Mouse (Mus musculus) cerebral cortex, adult 2 months (tissue): ENCODE measurements around the gene Jarid2.

Experiments used
- WGBS: fragments of 180-500 bp; shearing (Covaris S2); methylation state at CpG from one replicate; pipeline ENCODE4 v1.1.7; 2018; 5-methylcytosine and 5-hydroxymethylcytosine counted together

Jarid2 gene

DNA sequence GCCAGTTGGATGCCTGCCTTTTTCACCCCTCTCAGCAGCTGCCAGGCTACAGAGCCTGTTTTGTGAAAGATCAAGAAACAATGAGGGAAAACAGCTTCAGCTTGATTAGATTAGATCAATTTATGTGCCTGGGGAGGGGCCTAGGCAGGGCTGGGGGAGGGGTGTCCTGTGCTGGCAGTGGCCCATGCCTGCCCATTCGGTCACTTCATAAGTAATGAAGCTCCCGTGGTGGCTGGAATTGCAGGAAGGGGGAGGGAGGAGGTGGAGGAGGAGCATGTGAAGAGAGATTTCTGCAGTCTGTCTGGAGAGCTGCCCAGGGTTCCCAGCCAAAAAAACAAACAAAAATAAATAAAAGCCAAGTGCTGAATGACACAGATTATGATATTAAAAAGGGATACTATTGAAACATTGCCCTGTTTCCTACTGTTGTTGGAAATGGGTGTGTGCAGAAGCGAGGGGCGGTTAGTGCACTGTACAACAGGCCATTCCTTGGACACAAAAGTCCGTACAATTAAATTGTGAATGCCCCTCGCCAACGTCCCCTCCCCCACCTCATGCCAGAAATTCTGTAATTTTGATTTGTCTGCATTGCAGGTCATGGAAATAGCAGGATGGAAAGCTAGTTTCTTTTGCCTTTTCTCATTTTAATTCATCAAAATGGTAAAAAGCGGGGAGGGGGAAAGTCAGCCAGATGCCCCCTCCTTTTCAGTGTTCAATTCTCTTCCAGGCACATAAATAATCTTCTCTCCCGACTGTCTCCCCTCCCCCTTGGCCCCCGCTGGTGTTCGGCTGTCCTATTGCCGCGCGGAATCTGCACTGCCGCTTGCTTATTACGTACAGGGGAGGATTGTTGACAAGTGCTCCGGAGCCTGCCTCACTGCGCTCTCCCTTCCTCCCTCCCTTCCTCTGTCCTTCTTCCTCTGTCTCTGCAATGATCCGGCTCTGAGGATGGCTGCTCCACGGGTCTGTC, 110.9 kb downstream of the Jarid2 start:
- under 1% methylated on average over 20 of the region's 20 CpGs for WGBS

DNA sequence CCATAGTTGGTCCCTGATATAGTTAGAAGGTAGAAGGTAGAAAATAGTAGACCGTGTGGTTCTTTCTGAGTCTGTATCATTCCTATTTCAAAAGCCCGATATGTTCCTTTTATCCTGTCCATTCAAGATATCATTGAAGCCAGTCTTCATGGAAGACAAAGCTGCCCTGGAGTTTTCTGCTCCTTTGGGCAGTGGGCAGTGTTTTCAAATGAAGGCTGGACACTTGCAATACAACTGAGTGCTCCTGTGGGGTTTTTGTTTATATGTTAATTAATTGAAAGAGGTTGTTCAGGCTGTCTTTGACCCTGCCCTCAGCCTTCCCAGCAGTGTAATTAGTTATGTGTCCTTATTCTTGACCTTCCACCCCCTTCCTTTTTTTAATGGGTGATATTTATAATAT, 122.2 kb downstream of the Jarid2 start:
- WGBS = 76% methylated on average over 2 of the region's 2 CpGs

- WGBS = 63% methylated on average over 3 of the region's 3 CpGs
These were observed 122.8 kb downstream of the Jarid2 start for GRCm38 (mm10) chr13:44852024-44852423.

DNA sequence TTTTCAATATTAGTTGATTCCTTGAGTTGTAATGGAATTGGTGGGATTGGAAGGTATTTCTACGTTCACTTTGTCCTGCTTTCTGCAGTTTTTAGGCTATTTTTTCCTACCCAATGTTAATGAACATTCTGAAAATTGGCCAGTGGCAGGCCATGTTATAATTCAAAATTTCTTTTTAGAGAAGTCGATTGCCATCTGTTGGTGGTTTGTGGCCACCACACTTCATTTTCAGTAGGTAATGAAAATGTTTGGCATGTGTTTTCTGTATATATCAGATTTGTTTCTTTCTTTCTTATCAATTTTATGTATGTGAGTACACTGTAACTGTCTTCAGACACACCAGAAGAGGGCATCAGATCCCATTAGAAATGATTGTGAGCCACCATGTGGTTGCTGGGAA, 136.3 kb downstream of the Jarid2 start:
- WGBS = 84% methylated on average over 2 of the region's 2 CpGs

DNA sequence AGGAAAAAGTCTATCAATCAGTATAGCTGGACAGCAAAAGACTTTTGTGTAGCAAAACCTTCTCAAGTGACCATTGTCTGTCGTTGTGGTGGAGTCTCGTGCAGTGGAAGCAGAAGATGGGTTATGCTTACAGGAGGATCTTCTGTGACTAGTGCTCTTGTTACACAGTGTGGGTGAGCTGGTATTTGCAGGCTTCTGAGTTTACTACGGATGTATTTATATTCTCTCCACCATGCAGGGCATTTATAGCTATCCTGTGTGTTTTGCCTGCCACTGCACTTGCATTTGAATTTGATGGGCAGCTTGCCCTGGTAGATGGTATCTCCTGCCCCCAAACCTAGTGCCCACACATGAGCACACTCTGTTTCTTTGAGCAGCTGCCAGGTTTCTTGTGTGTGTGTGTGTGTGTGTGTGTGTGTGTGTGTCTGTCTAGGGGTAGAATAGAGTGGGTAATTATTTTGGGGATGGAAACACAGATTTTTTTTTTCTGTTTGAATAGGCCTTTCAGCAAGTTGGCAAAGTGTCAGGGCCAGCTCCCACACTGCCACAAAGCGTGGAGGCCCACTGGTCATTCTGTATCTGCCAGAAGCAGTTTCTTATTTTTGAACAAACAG, 138.9 kb downstream of the Jarid2 start:
- WGBS = 25% methylated on average over 4 of the region's 4 CpGs

DNA sequence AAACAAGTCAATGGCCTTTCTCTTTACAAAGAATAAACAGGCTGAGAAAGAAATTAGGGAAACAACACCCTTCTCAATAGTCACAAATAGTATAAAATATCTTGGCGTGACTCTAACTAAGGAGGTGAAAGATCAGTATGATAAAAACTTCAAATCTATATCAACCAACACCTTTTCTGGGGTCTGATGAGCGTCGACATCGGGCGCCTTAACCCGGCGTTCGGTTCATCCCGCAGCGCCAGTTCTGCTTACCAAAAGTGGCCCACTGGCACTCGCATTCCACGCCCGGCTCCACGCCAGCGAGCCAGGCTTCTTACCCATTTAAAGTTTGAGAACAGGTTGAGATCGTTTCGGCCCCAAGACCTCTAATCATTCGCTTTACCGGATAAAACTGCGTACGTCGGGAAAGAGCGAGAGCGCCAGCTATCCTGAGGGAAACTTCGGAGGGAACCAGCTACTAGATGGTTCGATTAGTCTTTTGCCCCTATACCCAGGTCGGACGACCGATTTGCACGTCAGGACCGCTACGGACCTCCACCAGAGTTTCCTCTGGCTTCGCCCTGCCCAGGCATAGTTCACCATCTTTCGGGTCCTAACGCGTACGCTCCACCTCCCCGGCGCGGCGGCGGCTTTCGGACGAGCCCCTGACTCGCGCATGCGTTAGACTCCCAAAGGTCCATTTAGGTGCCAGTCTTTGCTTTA, 140.3 kb downstream of the Jarid2 start:
- WGBS = 78% methylated on average over 47 of the region's 47 CpGs

GRCm38 (mm10) chr13:44876799-44877198, 147.5 kb downstream of the Jarid2 start:
- WGBS = 74% methylated on average over 2 of the region's 2 CpGs

- WGBS = 62% methylated on average over 4 of the region's 4 CpGs
These were observed 151.7 kb downstream of the Jarid2 start for GRCm38 (mm10) chr13:44881001-44881400.

DNA sequence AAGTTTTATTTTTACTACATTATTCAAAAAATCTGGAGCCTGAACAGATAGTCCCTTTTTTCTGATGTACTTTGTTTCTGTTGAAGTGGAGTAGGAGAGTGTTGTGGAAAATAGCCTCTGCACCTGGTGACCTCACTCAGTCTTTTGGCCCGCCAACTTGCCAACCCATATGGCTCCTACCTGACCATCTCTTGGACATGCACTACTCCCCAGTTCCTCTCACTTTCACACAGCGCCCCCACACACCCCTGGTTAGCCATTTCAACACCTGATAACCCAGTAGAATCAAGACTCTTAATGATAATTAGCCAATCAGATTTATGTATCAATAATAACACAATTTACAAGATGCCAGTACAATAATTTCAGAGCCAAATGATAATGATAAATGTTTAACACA, 156.9 kb downstream of the Jarid2 start:
- 100% methylated on average over 2 of the region's 2 CpGs for WGBS

GRCm38 (mm10) chr13:44890612-44891011, 161.3 kb downstream of the Jarid2 start:
- WGBS = 59% methylated on average over 2 of the region's 2 CpGs

DNA sequence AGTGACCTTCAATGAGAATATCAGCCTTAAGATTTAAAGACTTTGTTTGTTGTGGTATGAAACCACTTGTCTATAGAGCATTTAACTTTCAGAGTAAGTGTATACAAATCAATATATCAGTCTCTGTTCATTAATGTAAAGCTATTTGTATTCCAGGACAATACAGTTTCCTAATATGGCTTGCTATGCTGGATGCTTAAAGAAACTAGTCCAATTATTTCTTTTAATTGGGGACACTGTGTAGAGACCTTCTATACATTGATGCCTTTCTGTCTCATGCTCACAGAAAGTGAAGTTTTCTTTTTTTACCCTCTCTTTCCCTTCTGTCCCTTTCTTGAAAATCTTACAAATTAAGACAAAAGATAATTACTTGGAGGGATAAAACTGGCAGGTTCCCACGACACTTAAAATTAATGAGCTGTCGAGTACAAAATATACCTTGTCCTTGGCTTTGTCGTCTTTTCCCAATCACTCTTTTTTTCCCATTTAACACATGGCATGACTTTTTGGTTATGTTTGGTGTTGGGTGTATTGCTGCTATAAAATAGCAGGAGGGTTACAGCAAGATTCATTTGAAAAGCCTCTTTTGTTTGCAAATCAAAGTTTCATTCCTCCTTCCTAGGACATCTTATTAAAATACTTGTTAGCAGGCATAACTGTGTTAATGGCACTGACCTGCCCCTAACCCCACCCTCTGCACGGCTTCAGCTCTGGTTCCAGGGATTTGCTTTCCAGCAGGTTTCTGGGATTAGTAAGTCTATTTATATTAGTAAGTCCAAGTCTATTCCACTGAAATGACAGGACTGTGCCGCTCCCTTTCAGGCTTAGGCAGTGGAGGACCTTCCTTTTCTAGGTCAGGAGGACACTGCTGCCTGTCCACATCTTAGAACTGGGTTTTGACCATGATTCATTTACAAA, 162.8 kb downstream of the Jarid2 start:
- WGBS = 68% methylated on average over 5 of the region's 5 CpGs

GRCm38 (mm10) chr13:44896211-44896610, 166.9 kb downstream of the Jarid2 start:
- WGBS = 91% methylated on average over 12 of the region's 12 CpGs

DNA sequence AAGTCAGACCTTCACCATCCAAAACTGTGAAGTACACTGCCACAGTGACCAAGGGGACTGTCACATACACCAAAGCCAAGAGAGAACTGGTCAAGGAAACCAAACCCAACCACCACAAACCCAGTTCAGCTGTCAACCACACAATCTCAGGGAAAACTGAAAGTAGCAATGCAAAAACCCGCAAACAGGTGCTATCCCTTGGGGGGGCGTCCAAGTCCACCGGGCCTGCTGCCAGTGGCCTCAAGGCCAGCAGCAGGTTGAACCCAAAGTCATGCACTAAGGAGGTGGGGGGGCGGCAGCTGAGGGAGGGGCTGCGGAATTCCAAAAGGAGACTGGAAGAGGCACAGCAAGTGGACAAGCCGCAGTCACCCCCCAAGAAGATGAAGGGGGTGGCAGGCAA, 173.0 kb downstream of the Jarid2 start:
- 94% methylated on average over 6 of the region's 6 CpGs for WGBS

GRCm38 (mm10) chr13:44904271-44904670, 175.0 kb downstream of the Jarid2 start:
- 80% methylated on average over 1 of the region's 1 CpGs for WGBS

DNA sequence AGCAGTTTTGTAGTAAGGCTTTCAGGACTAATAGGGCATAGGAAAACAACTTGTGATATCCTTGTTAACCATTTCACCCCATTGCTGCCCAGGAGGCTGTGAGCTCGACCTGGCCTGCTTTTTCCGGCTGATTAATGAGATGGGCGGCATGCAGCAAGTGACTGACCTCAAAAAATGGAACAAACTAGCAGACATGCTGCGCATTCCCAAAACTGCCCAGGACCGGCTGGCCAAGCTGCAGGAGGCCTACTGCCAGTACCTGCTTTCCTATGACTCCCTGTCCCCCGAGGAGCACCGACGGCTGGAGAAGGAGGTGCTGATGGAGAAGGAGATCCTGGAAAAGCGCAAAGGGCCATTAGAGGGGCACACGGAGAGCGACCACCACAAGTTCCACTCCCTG, 176.9 kb downstream of the Jarid2 start:
- 90% methylated on average over 11 of the region's 11 CpGs for WGBS

DNA sequence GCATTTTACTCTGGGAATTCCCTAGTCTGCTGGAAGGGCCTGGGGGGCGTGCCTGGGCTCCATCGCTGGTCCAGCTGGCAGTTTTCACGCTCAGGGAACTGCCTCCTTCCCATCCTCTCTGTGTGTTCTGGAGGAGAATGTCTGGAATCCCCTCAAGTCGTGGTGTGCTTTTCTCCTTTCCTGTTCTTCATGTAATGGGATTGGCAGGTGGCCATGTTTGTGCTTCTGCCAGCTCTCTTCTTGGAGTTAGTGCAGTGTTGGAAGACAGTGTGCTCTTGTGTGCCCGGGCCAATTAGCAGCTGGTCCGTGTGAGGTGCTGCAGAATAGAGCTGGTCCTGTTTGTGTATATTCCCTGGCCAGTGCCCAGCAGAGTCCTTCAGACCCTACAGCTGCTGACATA, 178.4 kb downstream of the Jarid2 start:
- WGBS = 13% methylated on average over 6 of the region's 6 CpGs

- WGBS = 50% methylated on average over 1 of the region's 1 CpGs
These were observed 179.5 kb downstream of the Jarid2 start for GRCm38 (mm10) chr13:44908790-44909189.

DNA sequence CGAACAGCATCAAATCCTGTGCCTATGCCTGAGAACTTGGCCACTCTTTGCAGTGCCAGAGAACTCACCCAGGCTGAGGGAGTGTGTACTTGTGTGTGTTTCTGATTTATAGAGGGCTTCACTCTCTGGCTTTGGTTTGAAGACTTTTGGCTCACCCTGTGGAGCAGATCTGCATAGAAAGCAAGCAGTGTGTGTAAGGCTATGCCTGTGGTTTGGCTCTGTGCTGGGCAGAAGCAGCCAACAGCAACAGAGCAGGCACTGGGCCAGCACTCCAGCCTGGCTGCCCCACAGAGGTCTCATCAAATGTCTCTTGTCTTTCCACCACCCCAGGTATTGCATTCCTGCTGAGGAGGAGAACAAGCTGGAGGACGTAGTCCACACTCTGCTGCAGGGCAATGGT, 183.6 kb downstream of the Jarid2 start:
- WGBS = 78% methylated on average over 2 of the region's 2 CpGs

DNA sequence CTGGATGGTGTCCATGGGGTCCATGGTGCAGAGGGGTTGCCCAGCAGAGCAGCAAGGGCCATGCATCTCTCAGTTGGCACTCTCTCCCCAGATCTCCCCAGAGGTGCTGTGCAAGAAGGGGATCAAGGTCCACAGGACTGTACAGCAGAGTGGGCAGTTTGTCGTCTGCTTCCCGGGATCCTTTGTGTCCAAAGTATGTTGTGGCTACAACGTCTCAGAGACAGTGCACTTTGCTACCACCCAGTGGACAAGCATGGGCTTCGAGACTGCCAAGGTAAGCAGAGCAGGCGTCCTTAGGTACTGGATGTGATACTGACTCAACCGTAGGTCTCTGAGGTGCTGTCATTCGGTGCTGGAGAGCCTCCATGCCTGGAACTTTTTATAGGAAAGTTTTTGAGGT, 184.3 kb downstream of the Jarid2 start:
- 52% methylated on average over 7 of the region's 7 CpGs for WGBS

DNA sequence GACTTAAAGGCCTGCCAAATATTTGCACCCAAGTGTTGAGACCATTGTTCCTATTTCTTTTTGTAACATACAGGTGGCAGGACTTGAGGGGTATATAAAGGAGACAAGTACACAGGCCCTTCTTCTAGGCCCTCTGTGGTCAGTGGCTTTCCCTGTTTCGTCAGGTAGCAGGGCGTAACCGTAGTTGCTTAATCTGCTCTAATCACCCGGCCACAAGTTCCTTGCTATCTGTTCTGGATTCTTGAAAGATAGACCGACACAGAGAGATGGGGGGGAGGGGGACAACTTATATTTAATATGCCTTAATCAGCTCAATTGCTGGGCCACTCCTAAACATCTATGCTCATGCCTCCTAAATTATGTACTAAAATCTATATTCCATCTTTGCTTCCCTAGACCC, 186.1 kb downstream of the Jarid2 start:
- whole genome bisulfite sequencing = 94% methylated on average over 5 of the region's 5 CpGs

- WGBS = 44% methylated on average over 4 of the region's 4 CpGs
These were observed 186.7 kb downstream of the Jarid2 start for GRCm38 (mm10) chr13:44915945-44916344.
